Mouse (Mus musculus) neural tube, embryonic 11.5 days (tissue): Measurements from ENCODE around the gene Slc9a3r1. TPM values are rescaled to one million over a fixed set of nuclear protein-coding genes. Genes with fewer than 3 reads are reported as not detected.

Experiments
- polyA plus RNA-seq: library from polyadenylated mRNA; unstranded; fragments of >200 nt; fragmentation: Nextera tagmentation; extraction: Ambion mirVana; gene quantifications from 2 replicates; pipeline ENCODE4 v1.2.1, GENCODE M21; 2014

The Slc9a3r1 gene
- polyA plus RNA-seq, 1 experiment from 2014 or later: 44.1 TPM

Other genes with a start within 250 kb of the Slc9a3r1 start
- 0.20 TPM in 1 of 2 replicates, not detected in the other for gene Cd300lb, start 229.0 kb upstream of the Slc9a3r1 start, polyA plus RNA-seq
- gene Cd300c, start 194.2 kb upstream of the Slc9a3r1 start, polyA plus RNA-seq: 0.41 TPM in 1 of 2 replicates, not detected in the other
- 0.28 TPM in 1 of 2 replicates, not detected in the other for gene Cd300ld, start 173.4 kb upstream of the Slc9a3r1 start, polyA plus RNA-seq
- 0.55 and 1.1 TPM in 2 replicates for gene Cd300c2, start 161.5 kb upstream of the Slc9a3r1 start, polyA plus RNA-seq
- not detected in 2 replicates for gene Cd300ld2, start 147.1 kb upstream of the Slc9a3r1 start, polyA plus RNA-seq
- not detected in 2 replicates for gene Cd300ld4, start 136.3 kb upstream of the Slc9a3r1 start, polyA plus RNA-seq
- gene Cd300ld5, start 125.6 kb upstream of the Slc9a3r1 start, polyA plus RNA-seq: not detected in 2 replicates
- not detected in 2 replicates for gene Cd300ld3, start 114.9 kb upstream of the Slc9a3r1 start, polyA plus RNA-seq
- not detected in 2 replicates for gene Cd300e, start 101.2 kb upstream of the Slc9a3r1 start, polyA plus RNA-seq
- gene Rab37, start 71.9 kb upstream of the Slc9a3r1 start, polyA plus RNA-seq: 1.3 and 1.9 TPM in 2 replicates
- gene Cd300lf, start 29.3 kb upstream of the Slc9a3r1 start, polyA plus RNA-seq: not detected in 2 replicates
- 8.8 and 11.0 TPM in 2 replicates for gene Tmem104, start 24.1 kb downstream of the Slc9a3r1 start, polyA plus RNA-seq
- gene Nat9, start 24.5 kb downstream of the Slc9a3r1 start, polyA plus RNA-seq: 20.3 and 20.8 TPM in 2 replicates
- gene Grin2c, start 103.9 kb downstream of the Slc9a3r1 start, polyA plus RNA-seq: 0.57 and 0.85 TPM in 2 replicates
- 14.0 and 15.1 TPM in 2 replicates for gene Fdxr, start 113.7 kb downstream of the Slc9a3r1 start, polyA plus RNA-seq
- gene Fads6, start 134.3 kb downstream of the Slc9a3r1 start, polyA plus RNA-seq: 0.18 and 0.24 TPM in 2 replicates
- not detected in 2 replicates for gene Otop2, start 143.8 kb downstream of the Slc9a3r1 start, polyA plus RNA-seq
- 0.12 TPM in 1 of 2 replicates, not detected in the other for gene Ush1g, start 158.7 kb downstream of the Slc9a3r1 start, polyA plus RNA-seq
- 0.35 and 0.37 TPM in 2 replicates for gene Otop3, start 171.4 kb downstream of the Slc9a3r1 start, polyA plus RNA-seq
- 13.1 and 16.1 TPM in 2 replicates for gene Hid1, start 204.4 kb downstream of the Slc9a3r1 start, polyA plus RNA-seq
- gene Cdr2l, start 218.6 kb downstream of the Slc9a3r1 start, polyA plus RNA-seq: 18.1 and 18.5 TPM in 2 replicates
- 221 and 230 TPM in 2 replicates for gene Mrpl58, start 240.4 kb downstream of the Slc9a3r1 start, polyA plus RNA-seq